Mouse (Mus musculus): ENCODE results near the gene Dnajb1. TPM values are rescaled to one million over a fixed set of nuclear protein-coding genes. Genes with fewer than 3 reads are reported as not detected.

Gene Dnajb1
- not detected in 2 replicates for polyA plus RNA-seq (2012; ENCODE audit: insufficient read depth, insufficient read length, low replicate concordance, missing spikeins)

- under 1% methylated on average over 69 of the region's 69 CpGs for WGBS
- TF ChIP-seq CTCF (IDR thresholded peaks at IDR 0.05; ENCODE audit: insufficient read depth, low read depth, low read length) = no peak
- peak; percentile 84 for TF ChIP-seq POLR2A (IDR thresholded peaks at IDR 0.05; ENCODE audit: insufficient read depth, low read depth, low read length)
- Histone ChIP-seq H3K4me3 (ENCODE audit: insufficient read depth, low read depth, low read length) (peak within 1 kb of the TSS; percentile 83), H3K27ac (ENCODE audit: insufficient read depth, low read depth, low read length) (peak within 1 kb of the TSS; percentile 89), H3K4me1 (ENCODE audit: control insufficient read depth, insufficient read depth, low read length) (peaks cover 19% of the 10 kb centered on the region)
These were observed at the start of gene Dnajb1, which contains the start of gene Tecr for GRCm38 (mm10) chr8:83607661-83608397. Gene Dnajb1, plus strand, starts transcription at chr8:83608193. Gene Tecr, minus strand, starts transcription at chr8:83607971.

DNA sequence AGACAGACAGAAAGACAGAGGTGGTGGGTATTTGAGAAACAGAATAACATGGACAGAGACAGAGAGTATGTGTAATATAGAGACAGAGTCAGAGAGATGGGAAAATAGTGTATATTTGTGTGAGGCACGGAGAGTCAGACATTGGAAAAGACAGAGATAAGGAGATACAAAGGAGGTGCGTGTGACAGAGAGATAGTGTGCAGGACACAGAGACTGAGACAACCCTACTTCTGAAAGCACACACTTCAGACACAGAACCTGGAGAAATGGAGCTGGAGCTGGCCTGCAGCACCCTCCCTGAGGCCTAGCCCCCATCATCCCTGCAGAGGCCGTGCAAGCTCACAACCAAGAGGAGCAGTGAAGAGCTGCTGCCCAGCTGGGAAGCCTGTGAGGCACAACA is 45.3 kb upstream of the Dnajb1 start:
- 0 out of 2 replicates have a peak, but pooled peaks cover 4% of the 10 kb centered on the region for H3K4me1 ChIP-seq (ENCODE audit: control insufficient read depth, insufficient read depth, low read length)
- TF ChIP-seq CTCF (IDR thresholded peaks at IDR 0.05; ENCODE audit: insufficient read depth, low read depth, low read length) = no peak
- no peak for TF ChIP-seq POLR2A (IDR thresholded peaks at IDR 0.05; ENCODE audit: insufficient read depth, low read depth, low read length)
- no peak overlapping the region for H3K4me3 ChIP-seq (ENCODE audit: insufficient read depth, low read depth, low read length)
- WGBS = 84% methylated on average over 3 of the region's 3 CpGs
- no peak overlapping the region for H3K27ac ChIP-seq (ENCODE audit: insufficient read depth, low read depth, low read length)

GRCm38 (mm10) chr8:83563246-83563645 is 44.7 kb upstream of the Dnajb1 start:
- 79% methylated on average over 4 of the region's 4 CpGs for WGBS
- H3K27ac ChIP-seq (ENCODE audit: insufficient read depth, low read depth, low read length) = no peak overlapping the region
- no peak overlapping the region for H3K4me3 ChIP-seq (ENCODE audit: insufficient read depth, low read depth, low read length)
- peaks cover 9% of the 10 kb centered on the region for H3K4me1 ChIP-seq (ENCODE audit: control insufficient read depth, insufficient read depth, low read length)
- TF ChIP-seq POLR2A (IDR thresholded peaks at IDR 0.05; ENCODE audit: insufficient read depth, low read depth, low read length) = no peak
- no peak for TF ChIP-seq CTCF (IDR thresholded peaks at IDR 0.05; ENCODE audit: insufficient read depth, low read depth, low read length)

DNA sequence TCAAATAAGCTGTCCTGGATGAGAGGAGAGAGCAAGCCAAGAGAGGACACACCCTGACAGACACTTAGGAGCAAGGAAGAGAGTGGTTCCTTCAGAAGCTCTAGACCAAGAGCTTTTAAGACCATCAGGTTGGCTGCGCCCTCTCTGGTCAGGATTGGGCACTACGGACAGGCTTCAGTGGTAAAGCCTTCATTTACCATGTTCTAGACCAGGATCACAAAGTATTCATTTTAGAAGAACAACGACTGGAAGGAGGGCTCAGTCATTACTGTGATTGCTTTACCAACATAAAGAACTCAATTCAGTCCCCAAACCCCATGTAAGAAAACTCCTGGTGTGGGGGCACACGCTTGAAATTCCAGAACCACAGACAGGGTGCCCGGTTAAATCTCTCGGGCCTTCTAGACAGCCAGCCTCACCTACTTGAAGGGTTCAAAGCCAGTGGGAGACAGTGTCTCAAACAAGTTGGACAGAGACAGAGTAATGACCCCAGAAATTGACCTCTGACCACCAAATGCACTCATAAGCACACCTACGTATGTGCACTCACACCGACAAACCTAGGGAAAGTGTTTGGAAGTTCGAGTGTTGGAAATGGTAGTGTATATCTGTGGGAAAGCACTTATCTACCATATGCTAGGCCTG is 42.1 kb upstream of the Dnajb1 start:
- Histone ChIP-seq H3K27ac (ENCODE audit: insufficient read depth, low read depth, low read length) (no peak overlapping the region), H3K4me1 (ENCODE audit: control insufficient read depth, insufficient read depth, low read length) (peaks cover 22% of the 10 kb centered on the region), H3K4me3 (ENCODE audit: insufficient read depth, low read depth, low read length) (no peak overlapping the region)
- no peak for TF ChIP-seq POLR2A (IDR thresholded peaks at IDR 0.05; ENCODE audit: insufficient read depth, low read depth, low read length)
- 76% methylated on average over 9 of the region's 9 CpGs for WGBS

DNA sequence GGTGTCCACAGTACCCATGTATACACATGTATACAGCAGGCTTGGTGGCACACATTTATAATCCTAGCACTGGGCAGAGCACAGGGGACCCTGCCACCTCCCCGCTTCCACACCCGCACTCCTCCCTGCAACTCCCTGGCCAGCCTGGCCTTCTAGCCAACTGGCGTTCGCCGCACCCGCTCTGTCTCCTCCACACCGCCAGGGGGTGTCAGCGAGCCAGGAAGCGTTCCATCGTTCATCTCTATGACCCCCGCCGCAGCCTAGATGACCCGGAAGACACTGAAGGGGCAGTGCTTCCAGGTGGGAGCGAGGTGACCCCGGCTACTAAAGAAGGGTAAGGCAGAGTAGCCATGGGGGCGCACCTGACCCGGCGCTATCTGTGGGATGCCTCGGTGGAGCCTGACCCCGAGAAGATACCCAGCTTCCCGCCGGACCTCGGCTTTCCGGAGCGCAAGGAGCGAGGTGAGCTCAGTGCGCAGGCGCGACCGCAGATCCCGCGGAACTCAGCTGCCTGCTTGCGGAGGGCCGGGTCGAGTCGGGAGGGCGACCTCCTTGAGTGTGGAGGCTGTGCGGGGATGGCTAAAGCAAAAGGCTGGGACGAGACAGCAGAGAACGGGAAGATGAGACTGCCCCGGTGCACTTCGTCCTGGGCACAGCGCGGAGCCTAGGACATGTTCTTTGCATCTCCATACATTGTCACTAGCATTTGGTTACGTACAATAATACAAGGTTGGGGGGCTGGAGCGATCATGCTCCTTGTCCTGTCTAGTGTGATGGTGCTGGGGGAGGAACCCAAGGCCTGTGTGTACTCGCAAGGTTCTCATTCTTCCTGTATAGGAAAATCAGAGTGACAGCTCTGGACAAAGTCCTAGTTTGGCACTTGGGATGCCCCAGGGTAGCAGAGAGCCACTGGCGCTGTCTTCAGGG is 41.3 kb upstream of the Dnajb1 start, which contains the start of gene Ndufb7:
Gene Ndufb7 (plus strand): TSS at position 203 of the 927 bp plus-strand sequence.
- Histone ChIP-seq H3K27ac (ENCODE audit: insufficient read depth, low read depth, low read length) (peak within 1 kb of the TSS; percentile 91), H3K4me1 (ENCODE audit: control insufficient read depth, insufficient read depth, low read length) (peaks cover 26% of the 10 kb centered on the region), H3K4me3 (ENCODE audit: insufficient read depth, low read depth, low read length) (peak within 1 kb of the TSS; percentile 82)
- TF ChIP-seq CTCF (IDR thresholded peaks at IDR 0.05; ENCODE audit: insufficient read depth, low read depth, low read length) (peak; percentile 91), POLR2A (IDR thresholded peaks at IDR 0.05; ENCODE audit: insufficient read depth, low read depth, low read length) (0 out of 2 replicates have a peak, but pooled peaks have one; percentile 37)
- WGBS = under 1% methylated on average over 48 of the region's 48 CpGs

- 46% methylated on average over 3 of the region's 3 CpGs for WGBS
- no peak overlapping the region for H3K27ac ChIP-seq (ENCODE audit: insufficient read depth, low read depth, low read length)
These were observed 40.3 kb upstream of the Dnajb1 start for GRCm38 (mm10) chr8:83567668-83568067.

DNA sequence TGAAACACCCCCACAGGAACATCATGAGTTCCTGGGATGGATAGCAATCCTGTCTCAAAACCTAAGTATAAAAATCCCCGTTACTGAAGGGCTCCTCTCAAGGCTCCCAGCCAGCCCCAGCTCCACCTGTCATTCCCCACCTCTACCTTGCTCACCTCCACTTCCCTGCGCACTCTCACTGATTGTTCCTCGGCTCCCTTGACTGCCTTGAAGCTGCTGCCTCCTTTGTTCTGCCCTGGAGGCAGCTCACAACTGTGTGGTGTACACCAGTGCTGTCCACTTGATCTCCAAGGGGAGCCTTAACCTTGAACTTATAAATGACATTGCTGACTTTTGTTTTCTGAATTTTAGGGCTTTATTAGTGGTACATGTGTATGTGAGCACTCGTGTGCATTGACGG is 39.9 kb upstream of the Dnajb1 start:
- H3K4me1 ChIP-seq (ENCODE audit: control insufficient read depth, insufficient read depth, low read length) = peaks cover 27% of the 10 kb centered on the region
- no peak for TF ChIP-seq CTCF (IDR thresholded peaks at IDR 0.05; ENCODE audit: insufficient read depth, low read depth, low read length)
- TF ChIP-seq POLR2A (IDR thresholded peaks at IDR 0.05; ENCODE audit: insufficient read depth, low read depth, low read length) = no peak
- no peak overlapping the region for H3K4me3 ChIP-seq (ENCODE audit: insufficient read depth, low read depth, low read length)
- 54% methylated on average over 5 of the region's 5 CpGs for WGBS
- H3K27ac ChIP-seq (ENCODE audit: insufficient read depth, low read depth, low read length) = no peak overlapping the region

More at GRCm38 (mm10) chr8:83567668-83568067, 40.3 kb upstream of the Dnajb1 start:
- H3K4me1 ChIP-seq (ENCODE audit: control insufficient read depth, insufficient read depth, low read length) = peaks cover 26% of the 10 kb centered on the region
- TF ChIP-seq POLR2A (IDR thresholded peaks at IDR 0.05; ENCODE audit: insufficient read depth, low read depth, low read length) (no peak), CTCF (IDR thresholded peaks at IDR 0.05; ENCODE audit: insufficient read depth, low read depth, low read length) (no peak)
- H3K4me3 ChIP-seq (ENCODE audit: insufficient read depth, low read depth, low read length) = peak overlapping the region; percentile 82; the same call in 1 of the 2 replicates

DNA sequence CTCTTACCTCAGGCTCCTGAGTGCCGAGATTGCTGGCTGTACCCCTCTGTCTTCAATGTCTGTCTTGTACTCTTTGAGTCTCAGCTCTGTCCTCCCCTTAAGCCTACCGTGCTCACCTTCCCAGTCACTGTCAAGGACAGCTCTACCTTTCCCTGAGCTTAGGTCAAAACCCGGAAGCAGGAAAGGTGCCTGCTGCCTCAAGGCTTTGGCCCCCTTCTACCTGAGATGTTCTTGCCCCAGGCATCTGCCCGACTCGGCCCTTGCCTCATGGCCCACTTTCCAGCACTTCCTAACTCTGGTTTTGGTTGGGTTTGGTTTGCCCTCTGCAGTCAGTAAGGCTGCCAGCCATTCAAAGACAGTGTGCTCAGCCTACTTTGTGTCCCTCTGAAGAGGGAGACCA is 39.2 kb upstream of the Dnajb1 start:
- TF ChIP-seq POLR2A (IDR thresholded peaks at IDR 0.05; ENCODE audit: insufficient read depth, low read depth, low read length) (no peak), CTCF (IDR thresholded peaks at IDR 0.05; ENCODE audit: insufficient read depth, low read depth, low read length) (no peak)
- Histone ChIP-seq H3K27ac (ENCODE audit: insufficient read depth, low read depth, low read length) (no peak overlapping the region), H3K4me3 (ENCODE audit: insufficient read depth, low read depth, low read length) (no peak overlapping the region), H3K4me1 (ENCODE audit: control insufficient read depth, insufficient read depth, low read length) (peaks cover 34% of the 10 kb centered on the region)
- WGBS = 69% methylated on average over 5 of the region's 5 CpGs
